Mouse (Mus musculus) adrenal gland, adult 10 weeks (tissue): ENCODE measurements around the gene Gltp. TPM values are rescaled to one million over a fixed set of nuclear protein-coding genes. Genes with fewer than 3 reads are reported as not detected.

ENCODE experiments used
- polyA plus RNA-seq: library from polyadenylated mRNA; stranded (reverse); fragments of 350-450 nt; fragmentation: Illumina TruSeq; extraction: RNeasy Lipid Tissue Mini Kit (QIAGEN cat#74804); gene quantifications from one replicate; pipeline ENCODE4 v1.2.3, GENCODE M21; 2014; ENCODE audit warnings: low read depth, low replicate concordance

The Gltp gene
- polyA plus RNA-seq: 30.6 TPM

GRCm38 (mm10) chr5:114690633-114691567 lies at the start of gene Gltp:
Gene Gltp, minus strand, starts transcription at chr5:114690984.

GRCm38 (mm10) chr5:114707265-114708068 lies 16.7 kb upstream of the Gltp start, which contains the start of gene Tchp:
Gene Tchp, plus strand, starts transcription at chr5:114707760.

GRCm38 (mm10) chr5:114658255-114658654 lies 32.5 kb downstream of the Gltp start, which contains the start of gene Trpv4:
Gene Trpv4, minus strand, starts transcription at chr5:114658421.

Other genes starting within 250 kb of the Gltp start
- 7.3 TPM for gene Mmab, start 246.9 kb downstream of the Gltp start, polyA plus RNA-seq
- not detected for gene Mvk, start 246.7 kb downstream of the Gltp start, polyA plus RNA-seq
- 3.8 TPM for gene Fam222a, start 123.0 kb downstream of the Gltp start, polyA plus RNA-seq
- not detected for gene Trpv4, start 32.6 kb downstream of the Gltp start, polyA plus RNA-seq
- 0.82 TPM for gene Tchp, start 16.8 kb upstream of the Gltp start, polyA plus RNA-seq
- gene Ankrd13a, start 83.7 kb upstream of the Gltp start, polyA plus RNA-seq: 46.3 TPM
- gene Git2, start 84.5 kb upstream of the Gltp start, polyA plus RNA-seq: 19.1 TPM
- 49.1 TPM for gene 1500011B03Rik, start 132.5 kb upstream of the Gltp start, polyA plus RNA-seq
- gene 4930519G04Rik, start 162.7 kb upstream of the Gltp start, polyA plus RNA-seq: not detected
- not detected for gene Gm9936, start 167.7 kb upstream of the Gltp start, polyA plus RNA-seq
- 34.3 TPM for gene Oasl2, start 206.0 kb upstream of the Gltp start, polyA plus RNA-seq
- gene Oasl1, start 232.3 kb upstream of the Gltp start, polyA plus RNA-seq: not detected